In genomic region chr6:115251531-115251985, GRCm38 (mm10) we compare ENCODE assay signal across 8 mouse cellular contexts. TPM values are rescaled to one million over a fixed set of nuclear protein-coding genes. Genes with fewer than 3 reads are reported as not detected.
DNase-seq lines count a peak whose midpoint lies in the region; ATAC-seq and TF ChIP-seq lines count a peak whose summit lies in the region.

No protein-coding gene starts in this region.

- H3K27ac ChIP-seq in lung, embryonic 14.5 days (ENCODE audit: low read depth): no peak overlapping the region
- H3K27ac ChIP-seq in embryonic facial prominence, embryonic 12.5 days: no peak overlapping the region
- 0 out of 2 replicates have a peak overlapping the region, but pooled peaks have one; percentile 6 for H3K27ac ChIP-seq in neural tube, embryonic 12.5 days

- H3K36me3 ChIP-seq in lung, embryonic 14.5 days (ENCODE audit: insufficient read depth): no peaks in the 10 kb centered on the region
- no peaks in the 10 kb centered on the region for H3K36me3 ChIP-seq in embryonic facial prominence, embryonic 12.5 days
- no peaks in the 10 kb centered on the region for H3K36me3 ChIP-seq in neural tube, embryonic 12.5 days

- no peaks in the 10 kb centered on the region for H3K9me3 ChIP-seq in lung, embryonic 14.5 days (ENCODE audit: low read depth, low read length)
- no peaks in the 10 kb centered on the region for H3K9me3 ChIP-seq in embryonic facial prominence, embryonic 12.5 days
- H3K9me3 ChIP-seq in neural tube, embryonic 12.5 days: no peaks in the 10 kb centered on the region

- ATAC-seq in lung, embryonic 14.5 days (ENCODE audit: insufficient read depth): peak; percentile 75; the same call in 1 of the 2 replicates
- ATAC-seq in embryonic facial prominence, embryonic 12.5 days (ENCODE audit: insufficient number of reproducible peaks, insufficient read depth, low FRiP score, low TSS enrichment): no peak
- peak; percentile 80 for ATAC-seq in neural tube, embryonic 12.5 days (ENCODE audit: low FRiP score, low read depth)

- peak; percentile 60 for DNase-seq in lung, embryonic 14.5 days
- DNase-seq in lung, adult 2 months: no peak
- DNase-seq in heart, adult 9 months (ENCODE audit: low spot score in 2 of 2): peak; percentile 58 to 76
- peak; percentile 57 for DNase-seq in kidney, postnatal 4 days
- DNase-seq in urinary bladder, postnatal 10 days (ENCODE audit: low spot score): no peak
- no peak for DNase-seq in thymus, postnatal 25 days

- TF ChIP-seq CTCF in lung, embryonic 14.5 days (IDR thresholded peaks at IDR 0.05; ENCODE audit: low read depth): no peak
- TF ChIP-seq CTCF in lung, adult 2 months (IDR thresholded peaks at IDR 0.05; ENCODE audit: insufficient read depth, low read length): no peak

- H3K4me2 ChIP-seq in lung, embryonic 14.5 days: peak overlapping the region; percentile 51
- peak overlapping the region; percentile 42 for H3K4me2 ChIP-seq in embryonic facial prominence, embryonic 12.5 days (replicated peaks)
- H3K4me2 ChIP-seq in neural tube, embryonic 12.5 days (replicated peaks): peak overlapping the region; percentile 52

- no peaks in the 10 kb centered on the region for H3K27me3 ChIP-seq in lung, embryonic 14.5 days (ENCODE audit: insufficient read depth, low read length)
- H3K27me3 ChIP-seq in embryonic facial prominence, embryonic 12.5 days: 0 out of 2 replicates have a peak, but pooled peaks cover 4% of the 10 kb centered on the region
- no peaks in the 10 kb centered on the region for H3K27me3 ChIP-seq in neural tube, embryonic 12.5 days (replicated peaks)

- H3K9ac ChIP-seq in lung, embryonic 14.5 days: no peak overlapping the region
- no peak overlapping the region for H3K9ac ChIP-seq in embryonic facial prominence, embryonic 12.5 days
- 0 out of 2 replicates have a peak overlapping the region, but pooled peaks have one; percentile 13 for H3K9ac ChIP-seq in neural tube, embryonic 12.5 days

- TF ChIP-seq POLR2A in lung, adult 2 months (IDR thresholded peaks at IDR 0.05; ENCODE audit: borderline replicate concordance, extremely low read depth, low read depth, low read length): no peak

- 3% methylated on average over 13 of the region's 13 CpGs for WGBS in lung, embryonic 14.5 days
- 20% methylated on average over 13 of the region's 13 CpGs for WGBS in lung, adult 2 months
- 3% methylated on average over 13 of the region's 13 CpGs for WGBS in embryonic facial prominence, embryonic 12.5 days
- 2% methylated on average over 13 of the region's 13 CpGs for WGBS in neural tube, embryonic 12.5 days

- 0 out of 2 replicates have a peak, but pooled peaks cover 9% of the 10 kb centered on the region for H3K4me1 ChIP-seq in lung, embryonic 14.5 days (ENCODE audit: insufficient read depth)
- H3K4me1 ChIP-seq in lung, adult 2 months (ENCODE audit: control insufficient read depth, insufficient read depth, low read length): peaks cover 4% of the 10 kb centered on the region; the same call in 1 of the 2 replicates
- peaks cover 6% of the 10 kb centered on the region for H3K4me1 ChIP-seq in embryonic facial prominence, embryonic 12.5 days
- peaks cover 11% of the 10 kb centered on the region for H3K4me1 ChIP-seq in neural tube, embryonic 12.5 days

- H3K4me3 ChIP-seq in lung, embryonic 14.5 days (ENCODE audit: low read depth, low read length): no peak overlapping the region
- H3K4me3 ChIP-seq in lung, adult 2 months (replicated peaks; ENCODE audit: extremely low read depth, low read depth, low read length): no peak overlapping the region
- H3K4me3 ChIP-seq in embryonic facial prominence, embryonic 12.5 days: peak overlapping the region; percentile 9; the same call in 1 of the 2 replicates
- H3K4me3 ChIP-seq in neural tube, embryonic 12.5 days: no peak overlapping the region

RNA-seq across cellular contexts. Expression of gene Timp4, which starts 0.4 kb away (rescaled TPM):
- 1.1 and 2.3 TPM in 2 replicates for polyA plus RNA-seq in lung, embryonic 14.5 days (2014; fragmentation: Nextera tagmentation; extraction: Ambion mirVana)
- polyA plus RNA-seq in lung, adult 2 months (2012; rRNA removed): 3.1 and 4.0 TPM in 2 replicates
- 0.37 and 0.47 TPM in 2 replicates for polyA plus RNA-seq in embryonic facial prominence, embryonic 12.5 days (2016; fragmentation: Nextera tagmentation; extraction: Ambion mirVana)
- polyA plus RNA-seq in neural tube, embryonic 12.5 days (2016; fragmentation: Nextera tagmentation; extraction: Ambion mirVana): 1.2 and 1.9 TPM in 2 replicates

RNA-seq across cellular contexts. Expression of gene Gm17482, which starts 24.4 kb away (rescaled TPM):
- not detected in 2 replicates for polyA plus RNA-seq in lung, embryonic 14.5 days (2014; fragmentation: Nextera tagmentation; extraction: Ambion mirVana)
- not detected in 2 replicates for polyA plus RNA-seq in lung, adult 2 months (2012; rRNA removed)
- polyA plus RNA-seq in embryonic facial prominence, embryonic 12.5 days (2016; fragmentation: Nextera tagmentation; extraction: Ambion mirVana): not detected in 2 replicates
- polyA plus RNA-seq in neural tube, embryonic 12.5 days (2016; fragmentation: Nextera tagmentation; extraction: Ambion mirVana): not detected in 2 replicates

Comparison
In these comparisons a context has a peak if more than half of its experiments do, and no peak if none do; other contexts are left out.
1. DNase-seq: peak in lung, embryonic 14.5 days (single experiment), heart, adult 9 months (2 of 2) and kidney, postnatal 4 days (2 of 2); none in lung, adult 2 months (single experiment), urinary bladder, postnatal 10 days (single experiment) and thymus, postnatal 25 days (single experiment).
2. Peak in every context shown above with its lines, with median percentiles within 50 percentile points of each other: H3K4me2 ChIP-seq.